Mouse (Mus musculus) adrenal gland, adult (tissue): ENCODE data around the gene Nupl1.

Source experiments
- DNase-seq, 2 experiments: peaks; one replicate each; pipeline ENCODE4 v3.0.0; 2022 to 2023; ENCODE audit warnings: low spot score in 1 of 2; ENCODE audit not compliant: inconsistent age in 2 of 2

Gene Nupl1

GRCm38 (mm10) chr14:60250366-60250765 lies 865 bp downstream of the Nupl1 start:
- peak in 1 of 2 experiments; percentile 48 for DNase-seq

DNA sequence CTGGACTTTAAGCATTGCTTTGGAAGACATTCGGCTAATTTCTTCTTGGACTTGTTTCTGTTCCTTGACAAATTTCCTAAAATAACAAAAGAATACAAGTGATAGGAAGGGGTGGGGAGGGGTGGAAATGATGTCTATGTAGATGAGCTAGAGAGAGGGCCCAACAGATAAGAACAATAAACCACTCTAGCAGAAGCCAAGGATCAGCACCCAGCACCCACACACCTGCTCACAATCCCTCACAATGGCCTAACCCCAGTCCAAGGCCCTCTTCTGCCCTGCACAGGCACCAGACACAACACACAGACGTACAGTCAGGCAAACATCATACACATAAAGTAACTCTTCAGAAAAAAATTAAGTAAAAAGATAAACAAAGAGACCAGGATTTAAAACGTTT lies 12.7 kb downstream of the Nupl1 start:
- no peak for DNase-seq

DNA sequence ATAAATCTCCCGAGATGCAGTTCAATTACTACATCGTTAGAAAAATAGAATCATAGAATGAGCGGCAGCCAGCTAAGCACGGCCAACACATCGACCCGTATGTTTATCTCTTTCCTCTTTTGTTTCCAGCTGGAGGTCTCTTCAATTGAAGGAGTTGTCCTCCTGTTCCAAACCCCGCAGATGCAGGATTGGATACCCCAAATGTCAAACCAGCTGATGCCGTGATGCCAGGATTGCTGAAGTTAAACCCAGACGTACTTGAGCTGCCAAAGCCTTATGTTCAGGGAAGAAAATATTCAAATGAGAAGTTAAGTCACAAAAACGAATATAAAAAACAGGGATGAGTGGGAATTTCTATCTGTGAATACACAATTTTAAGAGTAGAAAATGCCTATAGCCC lies 31.3 kb downstream of the Nupl1 start:
- DNase-seq, result no peak

GRCm38 (mm10) chr14:60217616-60218015 lies 33.6 kb downstream of the Nupl1 start:
- DNase-seq, result no peak

GRCm38 (mm10) chr14:60216125-60216524 lies 35.1 kb downstream of the Nupl1 start:
- no peak for DNase-seq

DNA sequence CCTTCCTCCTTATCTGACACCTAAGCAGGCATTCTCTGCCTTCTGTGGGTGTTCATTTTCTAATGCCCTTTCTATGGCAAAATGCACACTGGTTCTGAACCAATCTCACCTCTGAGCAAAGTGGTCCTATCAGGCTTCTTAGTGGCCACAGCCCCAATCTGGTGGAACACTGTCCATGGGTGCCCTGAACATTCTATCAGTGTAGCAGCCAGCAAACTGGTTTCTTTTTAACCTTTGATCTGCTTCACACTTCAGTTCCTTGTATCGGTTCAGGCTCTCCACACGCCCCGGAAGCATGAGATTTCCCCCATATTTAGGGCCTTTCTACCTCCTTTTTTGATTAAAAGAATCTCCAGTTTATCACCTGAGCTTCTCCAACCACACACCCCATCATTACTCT lies 36.2 kb downstream of the Nupl1 start:
- no peak for DNase-seq

DNA sequence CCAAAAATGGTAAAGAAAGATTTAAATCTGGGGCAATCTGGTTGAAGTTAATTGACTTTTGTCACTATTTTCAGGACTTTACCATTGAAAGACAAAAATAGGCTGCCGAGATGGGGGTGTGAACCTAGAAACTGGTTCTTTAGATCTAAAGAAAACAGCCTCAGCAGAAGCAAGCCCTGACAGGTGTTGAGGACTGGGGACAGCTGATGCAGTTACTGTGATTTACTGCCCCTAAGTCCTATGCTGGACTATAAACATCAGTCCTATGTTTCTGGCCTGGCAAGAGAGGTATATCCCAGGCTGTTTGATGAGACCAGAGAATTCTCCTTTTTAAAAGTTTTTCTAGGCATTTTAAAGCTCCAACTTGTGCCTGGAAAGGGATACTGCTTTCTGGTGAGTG lies 37.2 kb downstream of the Nupl1 start:
- DNase-seq, result no peak

DNA sequence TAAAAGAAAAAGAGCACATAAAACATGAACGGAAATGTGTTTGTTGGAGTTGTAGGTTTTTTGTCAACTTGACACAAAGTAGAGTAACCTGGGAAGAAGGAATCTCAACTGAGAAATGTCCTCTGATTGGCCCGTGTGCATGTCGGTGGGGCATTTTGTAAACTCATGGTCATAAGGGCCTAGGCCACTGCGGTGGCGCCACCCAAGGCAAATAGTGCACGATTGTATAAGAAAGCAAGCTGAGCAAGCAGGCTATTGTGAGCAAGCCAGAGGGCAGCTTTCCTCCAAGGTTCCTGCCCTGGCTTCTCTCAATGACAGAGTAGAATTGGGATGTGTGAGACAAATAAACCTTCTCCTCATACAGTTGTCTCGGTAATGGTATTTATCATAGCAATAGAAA lies 42.1 kb downstream of the Nupl1 start:
- DNase-seq, result no peak

- no peak for DNase-seq
These were observed 46.2 kb downstream of the Nupl1 start for GRCm38 (mm10) chr14:60204993-60205392.

- no peak for DNase-seq
These were observed 54.3 kb downstream of the Nupl1 start, which contains the start of gene Atp8a2 for GRCm38 (mm10) chr14:60196884-60197283. Gene Atp8a2 (minus strand): TSS chr14:60197179.

GRCm38 (mm10) chr14:60195999-60196398 lies 55.2 kb downstream of the Nupl1 start:
- DNase-seq, result no peak

DNA sequence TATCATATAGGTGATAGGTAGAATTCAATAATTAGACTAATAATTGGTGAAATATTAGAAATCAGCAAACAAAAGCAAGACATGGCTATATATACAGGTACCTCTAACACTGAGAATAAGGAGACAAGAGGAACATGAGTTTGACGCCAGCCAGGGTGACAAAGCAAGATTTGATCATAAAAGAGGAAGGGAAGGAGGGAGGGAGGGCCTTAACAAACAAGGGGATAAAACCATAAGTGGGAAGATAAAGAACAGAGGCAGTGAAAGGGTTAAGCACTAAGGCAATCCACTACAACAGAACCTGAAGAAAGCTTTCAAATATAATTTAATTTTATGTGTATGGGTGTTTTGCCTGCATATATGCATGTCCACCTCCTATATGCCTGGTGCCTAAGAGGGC lies 56.6 kb downstream of the Nupl1 start:
- no peak for DNase-seq

- DNase-seq, result no peak
These were observed 61.5 kb downstream of the Nupl1 start for GRCm38 (mm10) chr14:60189771-60190170.

DNA sequence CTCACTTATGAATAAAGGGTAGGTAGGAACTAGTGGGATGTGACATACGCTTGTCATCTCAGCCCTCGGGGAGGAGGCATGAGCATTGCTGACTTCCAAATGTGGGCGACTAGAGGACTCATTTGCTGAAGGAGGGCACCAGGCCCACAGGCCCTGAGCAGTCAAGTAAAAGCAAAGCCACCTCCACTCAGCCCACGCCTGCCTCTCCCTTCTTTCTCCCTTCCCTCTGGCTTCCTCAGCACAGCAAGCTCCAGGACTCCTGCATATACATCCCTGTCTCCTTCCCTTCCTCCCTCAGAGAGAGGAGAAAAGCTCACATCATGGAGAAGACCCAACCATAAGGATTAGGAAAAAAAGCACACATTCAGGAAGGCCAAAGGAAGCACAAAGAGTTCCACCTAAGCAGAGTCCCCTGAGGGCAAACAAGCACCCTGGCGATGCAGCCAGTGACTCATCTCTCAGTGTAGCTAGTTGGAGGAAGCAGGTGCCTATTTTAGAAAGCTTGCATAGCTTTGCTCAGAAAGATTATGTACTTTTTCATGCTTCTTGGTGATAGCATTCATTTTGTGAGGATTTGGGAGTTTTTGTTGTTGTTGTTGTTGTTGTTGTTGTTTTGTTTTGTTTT lies 62.9 kb downstream of the Nupl1 start:
- peak in 1 of 2 experiments; percentile 28 for DNase-seq

DNA sequence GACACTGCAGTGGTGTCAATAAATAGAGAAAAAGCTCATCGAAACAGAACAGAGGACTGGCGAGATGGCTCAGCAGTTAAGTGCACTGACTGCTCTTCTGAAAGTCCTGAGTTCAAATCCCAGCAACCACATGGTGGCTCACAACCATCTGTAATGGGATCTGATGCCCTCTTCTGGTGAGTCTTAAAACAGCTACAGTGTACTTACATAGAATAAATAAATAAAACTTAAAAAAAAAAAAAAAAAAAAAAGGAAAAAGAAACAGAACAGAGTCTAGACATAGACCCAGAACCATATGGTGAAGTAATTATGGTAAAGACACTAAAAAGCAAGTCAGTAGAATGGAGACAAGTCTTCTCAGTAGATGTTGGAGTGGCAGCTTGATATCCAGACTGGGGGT lies 69.9 kb downstream of the Nupl1 start:
- DNase-seq, result no peak

- DNase-seq, result no peak
These were observed 72.7 kb downstream of the Nupl1 start for GRCm38 (mm10) chr14:60178571-60178955.

DNA sequence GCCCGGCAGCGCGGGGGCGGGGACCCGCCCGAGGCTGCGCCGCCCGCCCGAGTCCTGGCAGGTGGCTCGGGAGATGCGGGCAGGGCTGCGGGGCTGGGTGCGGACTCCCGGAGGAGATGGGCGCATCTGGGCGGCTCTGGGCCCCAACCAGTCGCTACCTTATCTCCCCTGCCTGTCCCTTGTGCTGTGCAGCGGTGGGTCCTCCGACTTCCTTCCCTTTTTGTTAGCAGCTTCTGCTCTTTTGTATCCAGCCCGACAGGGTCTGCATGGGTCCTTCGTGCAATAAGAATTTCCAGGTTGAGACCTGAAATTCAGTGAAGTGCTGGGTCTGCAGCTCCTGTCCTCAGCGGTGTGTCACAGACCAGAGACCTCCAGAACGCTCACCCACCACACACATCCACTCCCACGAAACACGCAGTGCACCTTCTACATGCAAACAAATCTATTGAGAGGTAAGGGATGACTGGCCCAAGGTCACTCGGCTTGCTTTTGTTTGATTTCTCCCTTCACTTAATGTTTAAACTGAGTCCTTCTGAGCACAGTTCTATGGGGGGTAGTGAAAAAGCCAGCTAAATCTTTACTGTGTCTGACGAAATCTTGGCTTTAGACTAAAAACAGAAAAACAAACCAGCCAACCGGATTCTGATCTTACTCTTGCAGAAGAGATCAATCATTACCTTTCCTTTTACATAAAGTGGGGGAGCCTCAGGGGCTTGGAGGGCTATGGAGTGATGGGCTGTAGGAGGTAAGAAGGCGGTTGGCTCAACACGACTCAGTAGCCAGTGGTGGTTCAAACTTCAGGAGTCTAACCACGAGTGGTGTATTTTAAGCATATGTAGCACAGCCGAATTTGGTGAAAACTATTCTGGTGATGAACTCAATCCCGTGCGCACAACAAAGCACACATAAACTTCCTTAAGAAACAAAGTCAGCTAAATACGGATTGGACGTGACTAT lies 73.3 kb downstream of the Nupl1 start:
- DNase-seq, result no peak

DNA sequence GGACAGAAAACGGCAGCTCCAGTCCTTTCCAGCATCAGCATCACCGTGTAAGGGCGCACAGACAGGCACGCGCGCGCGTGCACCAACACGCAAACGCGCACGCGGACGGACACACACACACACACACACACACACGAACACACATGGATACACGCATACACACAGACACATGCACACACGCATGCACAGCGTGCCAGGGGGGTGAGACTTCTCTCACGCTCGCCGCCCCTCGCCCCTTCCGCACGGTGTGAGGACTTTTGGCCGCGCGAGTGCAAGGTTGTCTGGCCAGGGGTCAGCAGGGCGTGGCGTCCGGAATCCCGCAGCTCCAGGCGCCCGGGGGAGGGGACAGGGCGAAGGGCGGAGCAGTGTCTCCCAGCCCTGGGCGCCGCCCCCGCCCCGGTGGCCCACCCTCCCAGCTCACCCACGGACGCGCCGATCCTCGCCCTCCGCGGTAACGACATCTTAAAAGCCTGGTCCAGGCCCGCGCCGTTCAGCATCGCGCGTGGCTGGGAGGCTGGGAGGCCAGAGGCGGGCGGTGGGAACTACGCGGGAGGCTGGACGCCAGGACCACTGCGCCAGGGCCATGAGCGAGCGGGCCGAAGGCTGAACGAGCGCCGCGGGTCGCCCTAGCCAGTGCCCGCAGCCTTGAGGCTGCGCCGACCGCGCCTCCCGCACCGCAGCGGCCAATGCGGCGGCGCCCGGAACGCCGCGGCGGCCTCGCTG lies 74.2 kb downstream of the Nupl1 start:
- DNase-seq, result peak; percentile 29 to 72

- DNase-seq, result no peak
These were observed 74.8 kb downstream of the Nupl1 start for GRCm38 (mm10) chr14:60176469-60176890.

DNA sequence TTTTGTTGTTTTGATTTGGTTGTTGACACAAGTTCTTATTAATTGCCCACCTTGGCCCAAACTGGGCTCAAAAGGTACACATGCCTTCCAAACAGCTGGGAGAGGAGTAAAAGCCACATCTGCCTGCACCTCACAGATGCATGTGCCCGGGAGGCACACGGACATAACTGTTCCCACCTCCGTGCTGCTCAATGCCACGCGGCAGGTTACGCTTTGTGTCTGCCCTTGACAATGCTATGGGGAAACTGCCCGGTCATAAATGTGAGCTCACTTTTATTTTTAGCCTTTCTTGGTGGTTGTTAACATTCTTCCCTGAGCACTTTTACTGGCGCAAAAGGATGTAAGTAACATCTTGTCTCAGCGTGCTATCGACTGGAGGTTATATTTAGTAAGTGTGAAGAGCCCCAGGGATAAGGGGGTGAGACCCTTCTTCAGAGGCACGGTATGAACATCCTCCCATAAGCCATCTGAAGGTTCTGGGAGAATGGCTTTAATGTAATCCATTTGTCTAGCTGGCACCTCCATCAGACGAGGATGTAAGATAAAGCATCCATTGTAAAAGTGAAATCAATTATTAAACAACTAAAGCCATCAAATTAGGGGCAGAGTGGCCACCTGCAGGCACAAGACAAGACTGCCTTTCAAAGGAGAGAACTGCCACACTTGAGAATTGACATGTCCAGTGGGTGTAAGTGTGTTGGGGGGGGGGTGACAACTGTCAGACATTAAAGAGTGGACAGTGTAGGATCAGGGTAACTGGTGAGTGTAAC lies 78.8 kb downstream of the Nupl1 start:
- DNase-seq, result no peak
